Mouse (Mus musculus) midbrain, embryonic 16.5 days (tissue): Measurements from ENCODE around the gene Gm21961. TPM values are rescaled to one million over a fixed set of nuclear protein-coding genes. Genes with fewer than 3 reads are reported as not detected.

Experiments used
- polyA plus RNA-seq: library from polyadenylated mRNA; unstranded; fragments of >200 nt; fragmentation: Nextera tagmentation; extraction: Ambion mirVana; gene quantifications from 2 replicates; pipeline ENCODE4 v1.2.1, GENCODE M21; 2015

Gene Gm21961
- polyA plus RNA-seq, 1 experiment from 2014 or later = not detected

Other genes starting within 250 kb of the Gm21961 start
- not detected in 2 replicates for gene Gm21798, start 197.2 kb downstream of the Gm21961 start, polyA plus RNA-seq